Mouse (Mus musculus) myocyte (in vitro differentiated cells): ENCODE data around the gene C1ql1. TPM values are rescaled to one million over a fixed set of nuclear protein-coding genes. Genes with fewer than 3 reads are reported as not detected.
"Not testable (repeated sequence)": the region's sequence is repeated elsewhere in the genome, so short reads cannot be mapped to it uniquely, and the experiment has no call there.

ENCODE experiments used
- H3K27me3 ChIP-seq: one replicate; pipeline ENCODE4 v1.6.1; 2011; ENCODE audit not compliant: control insufficient read depth, insufficient read depth, insufficient read length
- H3K36me3 ChIP-seq: one replicate; pipeline ENCODE4 v1.6.1; 2011; ENCODE audit not compliant: control insufficient read depth, insufficient read depth
- H3K4me2 ChIP-seq: one replicate; pipeline ENCODE4 v1.6.1; 2011; ENCODE audit warnings: low read depth, control low read depth
- H3K4me3 ChIP-seq: one replicate; pipeline ENCODE4 v1.5.1; 2011; ENCODE audit warnings: mild to moderate bottlenecking, control low read depth, moderate library complexity
- H3K79me2 ChIP-seq: one replicate; pipeline ENCODE4 v1.6.1; 2011; ENCODE audit not compliant: control insufficient read depth, insufficient read depth
- H3ac ChIP-seq: one replicate; pipeline ENCODE4 v1.6.1; 2011; ENCODE audit not compliant: control insufficient read depth, insufficient read length
- CEBPB ChIP-seq: IDR thresholded peaks from 2 replicates; pipeline ENCODE4 v1.6.1; 2011; ENCODE audit warnings: mild to moderate bottlenecking, moderate library complexity; ENCODE audit not compliant: poor library complexity, insufficient read depth, severe bottlenecking
- E2F4 ChIP-seq: IDR thresholded peaks from one replicate; pipeline ENCODE4 v1.6.1; 2011; ENCODE audit warnings: mild to moderate bottlenecking, control low read depth, moderate library complexity; ENCODE audit not compliant: insufficient read depth
- MAX ChIP-seq: IDR thresholded peaks from one replicate; pipeline ENCODE4 v1.6.1; 2011; ENCODE audit warnings: low read depth, mild to moderate bottlenecking, control low read depth
- MYOD1 ChIP-seq, 3 experiments: IDR thresholded peaks; one replicate each; pipeline ENCODE4 v1.6.1; 2011; ENCODE audit warnings: control low read depth in 2 of 3, low read depth in 2 of 3, mild to moderate bottlenecking in 2 of 3, moderate library complexity in 1 of 3; ENCODE audit not compliant: insufficient read length in 2 of 3, control insufficient read depth in 1 of 3
- MYOG ChIP-seq, 3 experiments: IDR thresholded peaks; one replicate each; pipeline ENCODE4 v1.6.1; 2011; ENCODE audit warnings: control low read depth in 2 of 3, low read depth in 2 of 3, mild to moderate bottlenecking in 2 of 3; ENCODE audit not compliant: insufficient read length in 2 of 3, control insufficient read depth in 1 of 3, insufficient read depth in 1 of 3
- POLR2A ChIP-seq: IDR thresholded peaks from one replicate; pipeline ENCODE4 v1.6.1; 2011; ENCODE audit warnings: low read depth, mild to moderate bottlenecking, control low read depth, moderate library complexity; ENCODE audit not compliant: insufficient read length
- POLR2AphosphoS2 ChIP-seq: IDR thresholded peaks from one replicate; pipeline ENCODE4 v1.6.1; 2011; ENCODE audit warnings: low read depth, control low read depth; ENCODE audit not compliant: insufficient read length
- REST ChIP-seq: IDR thresholded peaks from one replicate; pipeline ENCODE4 v1.6.1; 2011; ENCODE audit warnings: mild to moderate bottlenecking, control low read depth, moderate library complexity; ENCODE audit not compliant: insufficient read depth, insufficient read length
- SRF ChIP-seq: IDR thresholded peaks from one replicate; pipeline ENCODE4 v1.6.1; 2011; ENCODE audit warnings: low read depth; ENCODE audit not compliant: control insufficient read depth, insufficient read length
- TCF12 ChIP-seq: IDR thresholded peaks from one replicate; pipeline ENCODE4 v1.6.1; 2011; ENCODE audit warnings: mild to moderate bottlenecking, control low read depth; ENCODE audit not compliant: poor library complexity, insufficient read depth, severe bottlenecking
- TCF3 ChIP-seq: IDR thresholded peaks from one replicate; pipeline ENCODE4 v1.6.1; 2011; ENCODE audit warnings: low read depth, control low read depth; ENCODE audit not compliant: insufficient read length
- USF1 ChIP-seq: IDR thresholded peaks from one replicate; pipeline ENCODE4 v1.6.1; 2011; ENCODE audit warnings: low read depth, mild to moderate bottlenecking, control low read depth, moderate library complexity
- polyA plus RNA-seq: library from polyadenylated mRNA; unstranded; fragments of >200 nt; fragmentation: generic; extraction: Trizol; gene quantifications from one replicate; pipeline ENCODE4 v1.2.1, GENCODE M21; 2012; ENCODE audit warnings: missing spikeins

C1ql1 gene
- polyA plus RNA-seq, 1 experiment, result 0.74 TPM

GRCm38 (mm10) chr11:102981151-102981890 lies 34.8 kb upstream of the C1ql1 start:
- H3K4me3 ChIP-seq, result no peak overlapping the region
- H3K27me3 ChIP-seq, result no peaks in the 10 kb centered on the region
- peak overlapping the region; percentile 8 for H3K4me2 ChIP-seq
- H3K79me2 ChIP-seq, result no peaks in the 10 kb centered on the region
- TF ChIP-seq USF1, result peak; percentile 49
- TF ChIP-seq TCF3, result no peak
- no peaks in the 10 kb centered on the region for H3K36me3 ChIP-seq
- H3ac ChIP-seq, result no peak overlapping the region

- no peak for TF ChIP-seq TCF12
- no peak for TF ChIP-seq USF1
- no peak for TF ChIP-seq POLR2A
- TF ChIP-seq POLR2AphosphoS2, result no peak
- TF ChIP-seq MYOD1 (IDR thresholded peaks at IDR 0.05; ENCODE audit: control insufficient read depth in 1 of 3, insufficient read length in 2 of 3, low read depth in 2 of 3), result no peak
- TF ChIP-seq SRF, result no peak
- no peak for TF ChIP-seq MAX
- no peak for TF ChIP-seq REST
- no peak for TF ChIP-seq CEBPB
- TF ChIP-seq TCF3, result no peak
- no peak for TF ChIP-seq MYOG (IDR thresholded peaks at IDR 0.05; ENCODE audit: control insufficient read depth in 1 of 3, insufficient read depth in 1 of 3, insufficient read length in 2 of 3, low read depth in 2 of 3)
- TF ChIP-seq E2F4, result no peak
- no peak overlapping the region for H3K4me2 ChIP-seq
These were observed 31.7 kb upstream of the C1ql1 start for GRCm38 (mm10) chr11:102978052-102978666.

DNA sequence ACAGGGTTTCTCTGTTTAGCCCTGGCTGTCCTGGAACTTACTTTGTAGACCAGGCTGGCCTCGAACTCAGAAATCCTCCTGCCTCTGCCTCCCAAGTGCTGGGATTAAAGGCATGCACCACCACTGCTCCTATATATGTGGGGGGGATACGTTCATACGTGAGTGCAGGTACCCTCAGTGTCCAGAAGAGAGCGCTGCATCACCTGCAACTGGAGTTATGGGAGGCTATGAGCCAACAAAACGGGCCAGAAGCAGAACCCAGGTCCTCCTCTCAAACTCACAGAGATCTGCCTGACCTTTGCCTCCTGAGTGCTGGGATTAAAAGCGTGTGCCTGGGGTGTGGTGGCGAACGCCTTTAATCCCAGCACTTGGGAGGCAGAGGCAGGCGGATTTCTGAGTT lies 29.5 kb upstream of the C1ql1 start:
- H3K4me3 ChIP-seq, H3K27me3 ChIP-seq: not testable (repeated sequence)

More at GRCm38 (mm10) chr11:102978052-102978666, 31.7 kb upstream of the C1ql1 start:
- Histone ChIP-seq H3K27me3 (no peaks in the 10 kb centered on the region), H3K36me3 (no peaks in the 10 kb centered on the region), H3ac (no peak overlapping the region), H3K79me2 (no peaks in the 10 kb centered on the region), H3K4me3 (no peak overlapping the region)

GRCm38 (mm10) chr11:102972326-102972725 lies 25.8 kb upstream of the C1ql1 start:
- Histone ChIP-seq H3K79me2 (no peaks in the 10 kb centered on the region), H3K4me2 (no peak overlapping the region), H3ac (no peak overlapping the region), H3K36me3 (no peaks in the 10 kb centered on the region), H3K27me3 (no peaks in the 10 kb centered on the region), H3K4me3 (no peak overlapping the region)
- TF ChIP-seq MYOG (IDR thresholded peaks at IDR 0.05; ENCODE audit: control insufficient read depth in 1 of 3, insufficient read depth in 1 of 3, insufficient read length in 2 of 3, low read depth in 2 of 3) (no peak), MYOD1 (IDR thresholded peaks at IDR 0.05; ENCODE audit: control insufficient read depth in 1 of 3, insufficient read length in 2 of 3, low read depth in 2 of 3) (no peak), REST (no peak), CEBPB (no peak)

More for the DNA sequence above, 29.5 kb upstream of the C1ql1 start:
- not testable (repeated sequence) for H3K4me2 ChIP-seq, H3K79me2 ChIP-seq, H3K36me3 ChIP-seq, H3ac ChIP-seq

- H3K4me2 ChIP-seq, result peak overlapping the region; percentile 42
- no peak for TF ChIP-seq POLR2A
- TF ChIP-seq TCF3, result no peak
- no peak for TF ChIP-seq MYOG (IDR thresholded peaks at IDR 0.05; ENCODE audit: control insufficient read depth in 1 of 3, insufficient read depth in 1 of 3, insufficient read length in 2 of 3, low read depth in 2 of 3)
- no peak for TF ChIP-seq USF1
- TF ChIP-seq REST, result no peak
- TF ChIP-seq MAX, result no peak
- no peak for TF ChIP-seq SRF
- TF ChIP-seq CEBPB, result no peak
- no peak for TF ChIP-seq POLR2AphosphoS2
- H3K27me3 ChIP-seq, result no peaks in the 10 kb centered on the region
- no peak overlapping the region for H3ac ChIP-seq
- H3K36me3 ChIP-seq, result no peaks in the 10 kb centered on the region
- no peak overlapping the region for H3K4me3 ChIP-seq
- no peaks in the 10 kb centered on the region for H3K79me2 ChIP-seq
These were observed 25.1 kb upstream of the C1ql1 start for GRCm38 (mm10) chr11:102971604-102972003.
